Mouse (Mus musculus): Measurements from ENCODE around the gene BC048562. TPM values are rescaled to one million over a fixed set of nuclear protein-coding genes. Genes with fewer than 3 reads are reported as not detected.

Gene BC048562
- polyA plus RNA-seq, 1 experiment from 2014 or later, result not detected

GRCm38 (mm10) chr9:108439176-108439575 is 2.9 kb downstream of the BC048562 start:
- Histone ChIP-seq H3K27me3 (ENCODE audit: control insufficient read depth, insufficient read depth, low read length) (no peaks in the 10 kb centered on the region), H3K4me3 (ENCODE audit: low read depth, low read length) (no peak overlapping the region), H3K4me1 (ENCODE audit: control insufficient read depth, insufficient read depth, low read length) (no peaks in the 10 kb centered on the region), H3K27ac (replicated peaks; ENCODE audit: low read depth, low read length) (no peak overlapping the region), H3K4me2 (ENCODE audit: low read depth, low read length) (no peak overlapping the region), H3K36me3 (replicated peaks; ENCODE audit: control insufficient read depth, insufficient read depth, low read depth, low read length) (no peaks in the 10 kb centered on the region), H3K9ac (replicated peaks; ENCODE audit: low read length) (no peak overlapping the region), H3K9me3 (replicated peaks; ENCODE audit: control insufficient read depth, low read length) (no peaks in the 10 kb centered on the region)
- no peak for DNase-seq (ENCODE audit: low spot score)
- 82% methylated on average over 6 of the region's 6 CpGs for WGBS
- no peak for ATAC-seq (replicated peaks; ENCODE audit: insufficient number of reproducible peaks, low FRiP score, low TSS enrichment, low read depth)

DNA sequence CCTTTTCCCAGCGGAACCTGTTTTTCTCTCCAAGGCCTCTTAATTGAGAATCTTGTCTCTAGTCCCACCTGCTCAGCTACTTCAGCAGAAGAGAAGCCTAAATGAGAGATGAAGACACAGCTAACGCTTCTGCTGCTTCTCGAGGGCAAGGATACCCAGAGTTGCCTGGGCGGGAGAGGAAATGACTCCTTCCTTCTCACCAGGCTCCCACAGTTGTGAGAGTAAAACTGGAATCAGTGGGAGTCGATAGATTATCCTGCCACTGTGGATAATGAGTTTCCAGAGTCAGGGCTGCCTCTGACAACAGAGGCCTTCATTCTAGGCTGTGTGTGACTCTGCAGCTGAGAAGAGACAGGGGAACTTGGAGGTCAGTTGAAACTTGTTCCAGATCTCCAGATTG is 4.2 kb downstream of the BC048562 start:
- H3K4me2 ChIP-seq (ENCODE audit: low read depth, low read length), result no peak overlapping the region
- H3K4me1 ChIP-seq (ENCODE audit: control insufficient read depth, insufficient read depth, low read length), result no peaks in the 10 kb centered on the region
- WGBS, result 79% methylated on average over 5 of the region's 5 CpGs
- no peaks in the 10 kb centered on the region for H3K36me3 ChIP-seq (replicated peaks; ENCODE audit: control insufficient read depth, insufficient read depth, low read depth, low read length)
- H3K4me3 ChIP-seq (ENCODE audit: low read depth, low read length), result no peak overlapping the region
- no peak overlapping the region for H3K9ac ChIP-seq (replicated peaks; ENCODE audit: low read length)
- no peak overlapping the region for H3K27ac ChIP-seq (replicated peaks; ENCODE audit: low read depth, low read length)
- ATAC-seq (replicated peaks; ENCODE audit: insufficient number of reproducible peaks, low FRiP score, low TSS enrichment, low read depth), result no peak
- no peaks in the 10 kb centered on the region for H3K27me3 ChIP-seq (ENCODE audit: control insufficient read depth, insufficient read depth, low read length)
- no peaks in the 10 kb centered on the region for H3K9me3 ChIP-seq (replicated peaks; ENCODE audit: control insufficient read depth, low read length)
- DNase-seq (ENCODE audit: low spot score), result no peak

DNA sequence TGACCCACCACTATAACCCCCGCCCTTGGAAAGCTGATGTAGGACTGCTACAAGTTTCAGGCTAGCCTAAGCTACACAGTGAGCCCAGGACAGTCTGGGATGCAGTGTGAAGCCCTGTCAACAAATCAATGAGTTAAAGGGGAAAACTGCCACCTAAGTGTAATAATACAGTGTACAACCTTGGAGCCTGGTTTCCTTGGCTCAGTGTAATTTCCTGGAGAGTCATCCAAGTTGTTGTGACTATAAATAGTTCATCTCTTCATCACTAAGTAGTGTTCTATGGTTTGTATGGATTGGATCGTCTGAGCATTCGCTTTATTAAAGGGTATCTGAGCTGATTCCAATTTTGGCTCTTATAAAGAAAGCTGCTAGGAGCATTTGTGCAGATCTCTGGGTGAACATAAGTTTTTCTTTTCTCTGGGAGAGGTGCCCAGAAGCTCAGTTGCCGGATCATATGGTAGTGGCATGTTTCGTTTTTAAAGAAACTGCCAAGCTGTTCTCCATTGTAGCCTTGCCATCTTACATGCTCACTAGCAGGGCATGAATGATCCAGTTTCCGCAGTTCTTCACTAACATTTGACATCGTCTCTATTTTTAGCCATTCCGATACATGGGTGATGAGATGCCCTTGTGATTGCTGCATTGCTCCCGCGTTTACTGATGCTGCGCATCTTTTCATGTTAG is 5.1 kb downstream of the BC048562 start:
- DNase-seq (ENCODE audit: low spot score), result no peak
- no peaks in the 10 kb centered on the region for H3K9me3 ChIP-seq (replicated peaks; ENCODE audit: control insufficient read depth, low read length)
- H3K27me3 ChIP-seq (ENCODE audit: control insufficient read depth, insufficient read depth, low read length), result no peaks in the 10 kb centered on the region
- 89% methylated on average over 11 of the region's 11 CpGs for WGBS
- H3K4me2 ChIP-seq (ENCODE audit: low read depth, low read length), result no peak overlapping the region
- no peak overlapping the region for H3K4me3 ChIP-seq (ENCODE audit: low read depth, low read length)
- H3K27ac ChIP-seq (replicated peaks; ENCODE audit: low read depth, low read length), result no peak overlapping the region
- ATAC-seq (replicated peaks; ENCODE audit: insufficient number of reproducible peaks, low FRiP score, low TSS enrichment, low read depth), result no peak
- H3K9ac ChIP-seq (replicated peaks; ENCODE audit: low read length), result no peak overlapping the region
- no peaks in the 10 kb centered on the region for H3K36me3 ChIP-seq (replicated peaks; ENCODE audit: control insufficient read depth, insufficient read depth, low read depth, low read length)
- H3K4me1 ChIP-seq (ENCODE audit: control insufficient read depth, insufficient read depth, low read length), result no peaks in the 10 kb centered on the region

GRCm38 (mm10) chr9:108445125-108445524 is 8.8 kb downstream of the BC048562 start:
- Histone ChIP-seq H3K4me3 (ENCODE audit: low read depth, low read length) (no peak overlapping the region), H3K9ac (replicated peaks; ENCODE audit: low read length) (no peak overlapping the region), H3K36me3 (replicated peaks; ENCODE audit: control insufficient read depth, insufficient read depth, low read depth, low read length) (no peaks in the 10 kb centered on the region), H3K4me1 (ENCODE audit: control insufficient read depth, insufficient read depth, low read length) (peaks cover 3% of the 10 kb centered on the region; the same call in 1 of the 2 replicates), H3K27me3 (ENCODE audit: control insufficient read depth, insufficient read depth, low read length) (no peaks in the 10 kb centered on the region), H3K27ac (replicated peaks; ENCODE audit: low read depth, low read length) (no peak overlapping the region), H3K9me3 (replicated peaks; ENCODE audit: control insufficient read depth, low read length) (no peaks in the 10 kb centered on the region), H3K4me2 (ENCODE audit: low read depth, low read length) (no peak overlapping the region)
- no peak for DNase-seq (ENCODE audit: low spot score)
- ATAC-seq (replicated peaks; ENCODE audit: insufficient number of reproducible peaks, low FRiP score, low TSS enrichment, low read depth), result no peak
- 60% methylated on average over 9 of the region's 9 CpGs for WGBS

- DNase-seq (ENCODE audit: low spot score) (peak; percentile 84), ATAC-seq (replicated peaks; ENCODE audit: insufficient number of reproducible peaks, low FRiP score, low TSS enrichment, low read depth) (peak; percentile 42)
- Histone ChIP-seq H3K27ac (replicated peaks; ENCODE audit: low read depth, low read length) (no peak overlapping the region), H3K4me2 (ENCODE audit: low read depth, low read length) (0 out of 2 replicates have a peak overlapping the region, but pooled peaks have one; percentile 16), H3K4me3 (ENCODE audit: low read depth, low read length) (no peak overlapping the region), H3K27me3 (ENCODE audit: control insufficient read depth, insufficient read depth, low read length) (no peaks in the 10 kb centered on the region), H3K36me3 (replicated peaks; ENCODE audit: control insufficient read depth, insufficient read depth, low read depth, low read length) (no peaks in the 10 kb centered on the region), H3K9ac (replicated peaks; ENCODE audit: low read length) (peak overlapping the region; percentile 1; the same call in 1 of the 2 replicates), H3K9me3 (replicated peaks; ENCODE audit: control insufficient read depth, low read length) (no peaks in the 10 kb centered on the region), H3K4me1 (ENCODE audit: control insufficient read depth, insufficient read depth, low read length) (peaks cover 9% of the 10 kb centered on the region; the same call in 1 of the 2 replicates)
- 39% methylated on average over 4 of the region's 4 CpGs for WGBS
Observed at GRCm38 (mm10) chr9:108449860-108450259, 13.6 kb downstream of the BC048562 start.

- WGBS, result 73% methylated on average over 21 of the region's 21 CpGs
- peaks cover 9% of the 10 kb centered on the region; the same call in 1 of the 2 replicates for H3K4me1 ChIP-seq (ENCODE audit: control insufficient read depth, insufficient read depth, low read length)
- H3K4me2 ChIP-seq (ENCODE audit: low read depth, low read length), result peak overlapping the region; percentile 17
- 0 out of 2 replicates have a peak overlapping the region, but pooled peaks have one; percentile 1 for H3K4me3 ChIP-seq (ENCODE audit: low read depth, low read length)
- H3K27ac ChIP-seq (replicated peaks; ENCODE audit: low read depth, low read length), result peak overlapping the region; percentile 58
- ATAC-seq (replicated peaks; ENCODE audit: insufficient number of reproducible peaks, low FRiP score, low TSS enrichment, low read depth), result peak; percentile 45
- H3K9ac ChIP-seq (replicated peaks; ENCODE audit: low read length), result 0 out of 2 replicates have a peak overlapping the region, but pooled peaks have one; percentile 18
- H3K27me3 ChIP-seq (ENCODE audit: control insufficient read depth, insufficient read depth, low read length), result no peaks in the 10 kb centered on the region
- no peaks in the 10 kb centered on the region for H3K9me3 ChIP-seq (replicated peaks; ENCODE audit: control insufficient read depth, low read length)
- DNase-seq (ENCODE audit: low spot score), result peak; percentile 64
- H3K36me3 ChIP-seq (replicated peaks; ENCODE audit: control insufficient read depth, insufficient read depth, low read depth, low read length), result no peaks in the 10 kb centered on the region
Observed at GRCm38 (mm10) chr9:108450292-108451169, 14.2 kb downstream of the BC048562 start.

DNA sequence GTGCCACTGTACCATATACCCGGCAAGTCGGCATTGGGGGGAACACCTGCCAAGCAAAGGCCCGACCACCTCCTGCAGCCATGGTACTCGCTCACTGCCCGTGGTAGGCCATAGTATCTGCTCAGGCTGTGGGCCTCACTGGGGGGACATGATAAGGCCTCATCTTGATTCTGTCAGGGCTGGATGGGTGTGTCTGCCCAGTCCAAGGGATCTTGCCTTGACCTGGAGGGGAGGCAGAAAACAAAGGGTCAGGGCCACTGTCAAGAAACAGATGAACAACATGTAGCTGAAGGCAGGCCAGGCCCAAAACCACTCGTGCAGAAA is 14.8 kb downstream of the BC048562 start:
- Histone ChIP-seq H3K4me3 (ENCODE audit: low read depth, low read length) (0 out of 2 replicates have a peak overlapping the region, but pooled peaks have one; percentile 1), H3K9me3 (replicated peaks; ENCODE audit: control insufficient read depth, low read length) (no peaks in the 10 kb centered on the region), H3K9ac (replicated peaks; ENCODE audit: low read length) (no peak overlapping the region), H3K27me3 (ENCODE audit: control insufficient read depth, insufficient read depth, low read length) (no peaks in the 10 kb centered on the region), H3K4me1 (ENCODE audit: control insufficient read depth, insufficient read depth, low read length) (peaks cover 9% of the 10 kb centered on the region; the same call in 1 of the 2 replicates), H3K36me3 (replicated peaks; ENCODE audit: control insufficient read depth, insufficient read depth, low read depth, low read length) (no peaks in the 10 kb centered on the region), H3K4me2 (ENCODE audit: low read depth, low read length) (peak overlapping the region; percentile 17), H3K27ac (replicated peaks; ENCODE audit: low read depth, low read length) (peak overlapping the region; percentile 58; the same call in 1 of the 2 replicates)
- DNase-seq (ENCODE audit: low spot score) (no peak), ATAC-seq (replicated peaks; ENCODE audit: insufficient number of reproducible peaks, low FRiP score, low TSS enrichment, low read depth) (no peak)
- 93% methylated on average over 6 of the region's 6 CpGs for WGBS
